Mouse (Mus musculus) neural tube, embryonic 13.5 days (tissue): ENCODE results near the gene Pgm2l1. TPM values are rescaled to one million over a fixed set of nuclear protein-coding genes. Genes with fewer than 3 reads are reported as not detected.

Source experiments
- ATAC-seq: fragments of 200-750 bp; cut with Nextera tagmentation; 2 replicates; pipeline ENCODE4 v1.8.0; 2017; ENCODE audit warnings: low read depth, mild to moderate bottlenecking, moderate TSS enrichment, moderate library complexity
- H3K27ac ChIP-seq: fragments of 300-500 bp; sonication (generic); replicated peaks from 2 replicates; pipeline ENCODE4 v1.5.1; 2015; ENCODE audit warnings: moderate library complexity, mild to moderate bottlenecking, inconsistent platforms
- H3K27me3 ChIP-seq: fragments of 300-500 bp; sonication (generic); 2 replicates; pipeline ENCODE4 v1.6.1; 2015; ENCODE audit warnings: mild to moderate bottlenecking, inconsistent platforms
- H3K36me3 ChIP-seq: fragments of 300-500 bp; sonication (generic); 2 replicates; pipeline ENCODE4 v1.6.1; 2015; ENCODE audit warnings: mild to moderate bottlenecking, inconsistent platforms
- H3K4me1 ChIP-seq: fragments of 300-500 bp; sonication (generic); replicated peaks from 2 replicates; pipeline ENCODE4 v1.6.1; 2015; ENCODE audit warnings: inconsistent platforms
- H3K4me2 ChIP-seq: fragments of 300-500 bp; sonication (generic); 2 replicates; pipeline ENCODE4 v1.6.1; 2015; ENCODE audit warnings: inconsistent platforms, mild to moderate bottlenecking, moderate library complexity
- H3K4me3 ChIP-seq: fragments of 300-500 bp; sonication (generic); 2 replicates; pipeline ENCODE4 v1.5.1; 2015; ENCODE audit warnings: mild to moderate bottlenecking, inconsistent platforms
- H3K9ac ChIP-seq: fragments of 300-500 bp; sonication (generic); 2 replicates; pipeline ENCODE4 v1.6.1; 2015; ENCODE audit warnings: moderate library complexity, mild to moderate bottlenecking, inconsistent platforms
- H3K9me3 ChIP-seq: fragments of 300-500 bp; sonication (generic); 2 replicates; pipeline ENCODE4 v1.6.1; 2016; ENCODE audit warnings: inconsistent platforms
- WGBS: fragments of 180-500 bp; shearing (Covaris S2); methylation state at CpG from one replicate; pipeline ENCODE4 v1.1.7; 2015; 5-methylcytosine and 5-hydroxymethylcytosine counted together
- polyA plus RNA-seq: library from polyadenylated mRNA; unstranded; fragments of >200 nt; fragmentation: Nextera tagmentation; extraction: Ambion mirVana; gene quantifications from 2 replicates; pipeline ENCODE4 v1.2.1, GENCODE M21; 2015

Gene Pgm2l1
- polyA plus RNA-seq: 19.7 and 20.5 TPM in 2 replicates

- Histone ChIP-seq H3K36me3 (no peaks in the 10 kb centered on the region), H3K4me3 (peak within 1 kb of the TSS; percentile 76), H3K4me1 (peaks cover 26% of the 10 kb centered on the region), H3K27ac (peak within 1 kb of the TSS; percentile 95), H3K9ac (peak within 1 kb of the TSS; percentile 92), H3K9me3 (no peaks in the 10 kb centered on the region), H3K4me2 (peak within 1 kb of the TSS; percentile 82), H3K27me3 (no peaks in the 10 kb centered on the region)
- peak; percentile 97 for ATAC-seq
- WGBS: under 1% methylated on average over 71 of the region's 72 CpGs
These were observed at the start of gene Pgm2l1 for GRCm38 (mm10) chr7:100227158-100227875. TSS of gene Pgm2l1 (plus strand) at chr7:100227394.

- peak overlapping the region; percentile 41 for H3K9ac ChIP-seq
- WGBS: 9% methylated on average over 30 of the region's 30 CpGs
- no peak; the same call in 1 of the 2 replicates for ATAC-seq
- peak overlapping the region; percentile 33 for H3K4me3 ChIP-seq
- no peaks in the 10 kb centered on the region for H3K36me3 ChIP-seq
- H3K27me3 ChIP-seq: peaks cover 56% of the 10 kb centered on the region
- peak overlapping the region; percentile 63 for H3K4me2 ChIP-seq
- no peak overlapping the region for H3K27ac ChIP-seq
- peaks cover 10% of the 10 kb centered on the region for H3K4me1 ChIP-seq
- H3K9me3 ChIP-seq: no peaks in the 10 kb centered on the region
These were observed 48.9 kb upstream of the Pgm2l1 start for GRCm38 (mm10) chr7:100178016-100178890.

GRCm38 (mm10) chr7:100178891-100179233 is 48.3 kb upstream of the Pgm2l1 start:
- 3% methylated on average over 15 of the region's 15 CpGs for WGBS
- Histone ChIP-seq H3K9me3 (no peaks in the 10 kb centered on the region), H3K27me3 (peaks cover 56% of the 10 kb centered on the region), H3K4me1 (peaks cover 10% of the 10 kb centered on the region), H3K4me3 (peak overlapping the region; percentile 33), H3K4me2 (peak overlapping the region; percentile 63), H3K9ac (peak overlapping the region; percentile 41), H3K27ac (no peak overlapping the region), H3K36me3 (no peaks in the 10 kb centered on the region)
- peak; percentile 40; the same call in 1 of the 2 replicates for ATAC-seq

- Histone ChIP-seq H3K9ac (no peak overlapping the region), H3K9me3 (no peaks in the 10 kb centered on the region), H3K27me3 (peaks cover 56% of the 10 kb centered on the region), H3K36me3 (no peaks in the 10 kb centered on the region), H3K4me2 (peak overlapping the region; percentile 63; the same call in 1 of the 2 replicates), H3K4me3 (no peak overlapping the region), H3K27ac (no peak overlapping the region), H3K4me1 (peaks cover 10% of the 10 kb centered on the region)
- ATAC-seq: no peak
- whole genome bisulfite sequencing: 73% methylated on average over 7 of the region's 7 CpGs
These were observed 47.8 kb upstream of the Pgm2l1 start for GRCm38 (mm10) chr7:100179394-100179793.

- Histone ChIP-seq H3K27me3 (peaks cover 56% of the 10 kb centered on the region), H3K27ac (no peak overlapping the region), H3K4me1 (peaks cover 10% of the 10 kb centered on the region), H3K36me3 (no peaks in the 10 kb centered on the region), H3K4me3 (no peak overlapping the region), H3K9me3 (no peaks in the 10 kb centered on the region), H3K4me2 (no peak overlapping the region), H3K9ac (no peak overlapping the region)
- ATAC-seq: no peak
- WGBS: 70% methylated on average over 7 of the region's 7 CpGs
These were observed 47.3 kb upstream of the Pgm2l1 start for GRCm38 (mm10) chr7:100179836-100180407.

- H3K9ac ChIP-seq: no peak overlapping the region
- H3K4me3 ChIP-seq: no peak overlapping the region
- WGBS: 81% methylated on average over 2 of the region's 2 CpGs
- no peak overlapping the region for H3K27ac ChIP-seq
- H3K36me3 ChIP-seq: no peaks in the 10 kb centered on the region
- peaks cover 10% of the 10 kb centered on the region for H3K4me1 ChIP-seq
- H3K27me3 ChIP-seq: peaks cover 51% of the 10 kb centered on the region
- H3K9me3 ChIP-seq: no peaks in the 10 kb centered on the region
- ATAC-seq: no peak
- H3K4me2 ChIP-seq: no peak overlapping the region
These were observed 46.0 kb upstream of the Pgm2l1 start for GRCm38 (mm10) chr7:100181176-100181575.

GRCm38 (mm10) chr7:100181614-100182013 is 45.6 kb upstream of the Pgm2l1 start:
- 75% methylated on average over 3 of the region's 3 CpGs for WGBS
- Histone ChIP-seq H3K4me1 (peaks cover 10% of the 10 kb centered on the region), H3K4me2 (no peak overlapping the region), H3K27ac (no peak overlapping the region), H3K36me3 (no peaks in the 10 kb centered on the region), H3K9ac (no peak overlapping the region), H3K27me3 (peaks cover 47% of the 10 kb centered on the region), H3K9me3 (no peaks in the 10 kb centered on the region), H3K4me3 (no peak overlapping the region)
- ATAC-seq: no peak

- 70% methylated on average over 3 of the region's 3 CpGs for WGBS
- ATAC-seq: no peak
- Histone ChIP-seq H3K9ac (no peak overlapping the region), H3K36me3 (no peaks in the 10 kb centered on the region), H3K4me1 (peaks cover 10% of the 10 kb centered on the region), H3K9me3 (no peaks in the 10 kb centered on the region), H3K4me2 (no peak overlapping the region), H3K27ac (no peak overlapping the region), H3K4me3 (no peak overlapping the region), H3K27me3 (peaks cover 39% of the 10 kb centered on the region)
These were observed 44.8 kb upstream of the Pgm2l1 start for GRCm38 (mm10) chr7:100182388-100182787.

- no peak for ATAC-seq
- H3K9ac ChIP-seq: no peak overlapping the region
- H3K4me1 ChIP-seq: no peaks in the 10 kb centered on the region
- WGBS: 30% methylated on average over 7 of the region's 7 CpGs
- H3K27ac ChIP-seq: no peak overlapping the region
- no peak overlapping the region for H3K4me2 ChIP-seq
- H3K36me3 ChIP-seq: no peaks in the 10 kb centered on the region
- H3K27me3 ChIP-seq: peaks cover 4% of the 10 kb centered on the region; the same call in 1 of the 2 replicates
- H3K4me3 ChIP-seq: no peak overlapping the region
- H3K9me3 ChIP-seq: no peaks in the 10 kb centered on the region
These were observed 39.6 kb upstream of the Pgm2l1 start for GRCm38 (mm10) chr7:100187601-100188000.

GRCm38 (mm10) chr7:100190167-100190566 is 37.0 kb upstream of the Pgm2l1 start:
- H3K4me2 ChIP-seq: no peak overlapping the region
- H3K4me1 ChIP-seq: no peaks in the 10 kb centered on the region
- no peak overlapping the region for H3K27ac ChIP-seq
- H3K27me3 ChIP-seq: peaks cover 4% of the 10 kb centered on the region
- H3K4me3 ChIP-seq: no peak overlapping the region
- no peak overlapping the region for H3K9ac ChIP-seq
- WGBS: 31% methylated on average over 4 of the region's 4 CpGs
- no peak for ATAC-seq
- H3K36me3 ChIP-seq: no peaks in the 10 kb centered on the region
- H3K9me3 ChIP-seq: no peaks in the 10 kb centered on the region

- WGBS: 6% methylated on average over 4 of the region's 4 CpGs
- no peak overlapping the region for H3K9ac ChIP-seq
These were observed 36.4 kb upstream of the Pgm2l1 start for GRCm38 (mm10) chr7:100190778-100191177.

GRCm38 (mm10) chr7:100201191-100201590 is 26.0 kb upstream of the Pgm2l1 start:
- H3K4me3 ChIP-seq: no peak overlapping the region
- H3K9me3 ChIP-seq: no peaks in the 10 kb centered on the region
- no peak overlapping the region for H3K9ac ChIP-seq
- no peaks in the 10 kb centered on the region for H3K36me3 ChIP-seq
- H3K27ac ChIP-seq: no peak overlapping the region
- ATAC-seq: no peak
- H3K4me1 ChIP-seq: no peaks in the 10 kb centered on the region
- WGBS: 88% methylated on average over 3 of the region's 3 CpGs
- H3K4me2 ChIP-seq: no peak overlapping the region
- H3K27me3 ChIP-seq: no peaks in the 10 kb centered on the region

More at GRCm38 (mm10) chr7:100190778-100191177, 36.4 kb upstream of the Pgm2l1 start:
- no peaks in the 10 kb centered on the region for H3K36me3 ChIP-seq
- no peaks in the 10 kb centered on the region for H3K4me1 ChIP-seq
- H3K27me3 ChIP-seq: peaks cover 4% of the 10 kb centered on the region
- no peak overlapping the region for H3K27ac ChIP-seq
- H3K4me2 ChIP-seq: no peak overlapping the region
- peak; percentile 71 for ATAC-seq
- H3K4me3 ChIP-seq: no peak overlapping the region
- H3K9me3 ChIP-seq: no peaks in the 10 kb centered on the region
